Mouse (Mus musculus) lung, postnatal 36 days (tissue): ENCODE results near the gene Tmem135.

Source experiments
- DNase-seq: peaks from one replicate; pipeline ENCODE4 v3.0.0; 2022; ENCODE audit warnings: mixed read lengths

The Tmem135 gene

DNA sequence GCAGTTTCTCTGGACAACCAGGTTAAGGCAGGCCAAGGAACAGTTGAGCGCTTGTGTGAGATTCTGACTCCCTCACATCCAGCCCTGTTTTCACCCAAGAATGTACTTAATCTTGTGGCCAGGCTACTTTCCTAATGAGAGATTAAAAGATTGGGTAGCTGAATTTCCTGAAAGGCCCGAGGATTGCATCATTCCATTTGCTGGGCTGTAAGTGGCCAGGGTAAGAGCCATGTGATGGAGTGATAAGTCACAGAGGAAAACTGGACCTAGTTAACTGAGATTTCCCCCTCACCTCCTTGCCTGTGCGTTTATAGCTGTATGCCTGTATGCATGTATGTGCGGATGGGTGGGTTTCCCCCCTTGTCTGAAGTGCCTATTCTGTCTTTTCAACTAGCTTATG lies 12.0 kb upstream of the Tmem135 start:
- peak; percentile 70 for DNase-seq

DNA sequence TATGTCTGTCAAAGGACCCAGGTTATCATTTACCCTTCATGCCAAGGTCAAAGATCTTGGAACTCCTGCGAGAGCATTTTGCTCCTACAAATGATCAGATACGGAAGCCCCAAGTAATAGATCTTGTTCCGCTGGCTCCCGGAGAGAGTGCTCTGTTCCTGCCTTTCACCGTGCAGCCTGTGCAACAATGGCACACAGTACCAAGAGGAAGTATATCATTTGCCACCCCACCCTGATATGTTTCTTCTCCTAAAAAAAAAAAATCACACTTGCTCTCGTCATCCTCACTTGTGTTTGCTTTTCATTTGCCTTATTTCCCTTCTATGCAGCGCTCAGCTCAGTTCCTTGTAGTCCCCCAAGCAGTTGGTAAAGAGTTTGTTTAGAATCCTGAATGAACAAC lies 8.1 kb upstream of the Tmem135 start:
- DNase-seq = no peak

DNA sequence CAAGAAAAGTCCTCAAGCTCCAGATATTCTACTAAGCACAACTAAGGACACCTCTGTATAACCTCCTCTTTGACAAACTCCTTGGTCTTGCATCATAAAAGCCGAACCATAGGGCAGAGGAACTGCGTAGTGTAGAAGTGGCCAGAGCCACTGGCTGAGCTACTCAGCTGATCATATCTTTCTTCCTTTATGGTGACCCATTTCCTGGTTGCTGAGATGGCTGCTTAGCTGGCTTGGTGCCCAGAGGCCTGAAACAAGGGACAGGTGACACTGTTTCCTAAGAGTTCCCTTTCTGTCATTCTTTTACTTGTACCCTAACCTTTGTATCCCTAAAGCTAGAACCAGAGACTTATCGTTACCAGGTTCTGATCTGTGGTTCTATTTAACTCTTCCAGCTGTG lies 7.3 kb upstream of the Tmem135 start:
- DNase-seq = peak; percentile 64

GRCm38 (mm10) chr7:89410294-89410693 lies 6.3 kb upstream of the Tmem135 start:
- DNase-seq = no peak

- DNase-seq = no peak
Measured at GRCm38 (mm10) chr7:89407006-89407940, 3.3 kb upstream of the Tmem135 start.

DNA sequence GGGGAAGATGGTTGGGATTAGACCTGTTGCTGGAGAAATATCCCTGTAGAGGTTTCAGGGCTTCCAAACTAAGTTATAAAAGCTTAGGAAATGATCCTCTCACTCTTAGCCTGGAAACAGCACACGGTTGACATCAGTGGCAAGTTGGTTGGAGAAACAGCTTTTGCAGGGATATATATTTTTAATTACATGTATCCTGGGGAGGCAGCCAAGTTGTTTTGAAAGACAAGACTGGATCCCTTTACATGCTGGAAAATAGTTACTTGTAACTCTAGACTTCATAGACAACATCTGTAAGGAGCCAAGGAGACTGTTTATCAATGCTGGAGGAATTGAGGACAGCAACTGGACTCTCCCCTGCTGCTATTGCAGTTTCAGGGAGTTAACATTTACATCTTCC lies 2.0 kb upstream of the Tmem135 start:
- DNase-seq = no peak

GRCm38 (mm10) chr7:89404734-89405440 lies 865 bp upstream of the Tmem135 start:
- DNase-seq = peak; percentile 70

GRCm38 (mm10) chr7:89403053-89403972 lies 709 bp downstream of the Tmem135 start:
- DNase-seq = peak; percentile 91

DNA sequence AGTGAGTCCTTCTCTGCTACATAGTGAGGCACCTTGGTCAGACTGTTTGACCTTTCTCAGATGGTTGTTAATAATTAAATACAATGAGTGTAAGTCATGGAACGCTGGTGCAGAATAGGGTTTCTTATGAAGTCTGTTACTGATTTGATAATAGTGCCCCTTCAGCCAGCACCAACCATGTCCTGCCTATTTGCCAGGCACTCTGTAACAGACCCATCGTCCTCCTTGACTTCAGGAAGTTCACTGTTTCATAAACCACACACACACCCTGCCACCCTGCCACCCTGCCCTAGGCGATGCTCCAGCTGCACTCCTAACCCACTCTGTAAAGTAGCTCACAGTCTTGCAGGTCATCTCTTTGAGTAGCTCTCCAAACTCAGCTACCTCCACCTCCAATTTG lies 2.1 kb downstream of the Tmem135 start:
- DNase-seq = no peak

DNA sequence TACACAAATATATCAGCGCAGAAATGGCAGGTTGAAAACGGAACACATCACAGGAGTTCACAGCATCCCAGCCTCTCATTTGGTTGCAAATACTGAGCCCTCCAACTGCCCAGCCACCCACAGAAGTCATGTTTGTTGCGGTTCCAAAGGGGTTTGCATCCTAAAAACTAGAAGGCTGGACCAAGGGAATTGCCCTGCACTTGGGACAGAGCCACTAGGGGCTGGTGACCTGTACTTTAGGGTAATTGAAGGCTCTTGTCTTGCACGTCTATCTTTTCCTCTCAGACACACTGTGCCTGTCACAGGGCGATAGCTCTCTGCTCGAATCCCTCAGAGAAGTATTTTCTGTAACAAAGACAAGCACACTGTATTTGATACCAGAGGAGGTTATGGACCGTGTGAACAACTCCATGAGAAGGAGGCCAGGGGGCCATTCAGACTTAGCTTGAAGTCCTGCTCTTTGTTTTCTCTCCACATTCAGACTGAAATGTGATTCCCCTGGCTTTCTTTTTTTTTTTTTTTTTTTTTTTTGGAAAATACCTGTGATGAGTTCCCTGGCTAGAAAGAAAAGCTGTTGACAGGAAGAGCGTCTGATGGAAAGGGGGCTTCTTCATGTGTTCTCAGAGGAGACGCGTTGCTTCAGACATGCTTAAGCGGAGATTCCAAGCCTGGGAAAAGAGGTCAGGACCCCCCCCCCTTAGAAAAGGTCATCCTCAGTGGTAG lies 2.7 kb downstream of the Tmem135 start:
- DNase-seq = no peak

- DNase-seq = no peak
Measured at GRCm38 (mm10) chr7:89400721-89401120, 3.3 kb downstream of the Tmem135 start.

- no peak for DNase-seq
Measured at GRCm38 (mm10) chr7:89397837-89398534, 6.0 kb downstream of the Tmem135 start.

- DNase-seq = no peak
Measured at GRCm38 (mm10) chr7:89396386-89396785, 7.6 kb downstream of the Tmem135 start.

- no peak for DNase-seq
Measured at GRCm38 (mm10) chr7:89395399-89395798, 8.6 kb downstream of the Tmem135 start.

DNA sequence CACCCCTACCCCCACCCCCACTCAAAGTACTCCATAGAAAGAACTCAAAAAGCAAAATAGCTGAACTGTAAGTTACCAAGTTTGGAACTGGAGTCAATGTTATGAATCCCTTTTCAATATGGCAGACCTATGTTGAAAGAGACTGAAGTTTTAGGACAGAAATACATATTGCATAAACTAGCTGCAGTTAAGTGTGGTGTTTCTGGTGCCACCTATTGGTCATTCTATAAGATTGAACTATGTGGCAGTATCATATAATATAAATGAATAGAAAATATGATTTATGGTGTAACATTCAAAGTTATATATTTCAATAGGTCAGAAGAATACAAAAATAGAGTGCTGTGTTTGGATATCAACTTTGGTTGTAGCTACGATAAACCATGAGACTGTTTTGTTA lies 11.2 kb downstream of the Tmem135 start:
- DNase-seq = no peak

- DNase-seq = no peak
Measured at GRCm38 (mm10) chr7:89392388-89392787, 11.6 kb downstream of the Tmem135 start.

GRCm38 (mm10) chr7:89391831-89392230 lies 12.2 kb downstream of the Tmem135 start:
- DNase-seq = no peak

DNA sequence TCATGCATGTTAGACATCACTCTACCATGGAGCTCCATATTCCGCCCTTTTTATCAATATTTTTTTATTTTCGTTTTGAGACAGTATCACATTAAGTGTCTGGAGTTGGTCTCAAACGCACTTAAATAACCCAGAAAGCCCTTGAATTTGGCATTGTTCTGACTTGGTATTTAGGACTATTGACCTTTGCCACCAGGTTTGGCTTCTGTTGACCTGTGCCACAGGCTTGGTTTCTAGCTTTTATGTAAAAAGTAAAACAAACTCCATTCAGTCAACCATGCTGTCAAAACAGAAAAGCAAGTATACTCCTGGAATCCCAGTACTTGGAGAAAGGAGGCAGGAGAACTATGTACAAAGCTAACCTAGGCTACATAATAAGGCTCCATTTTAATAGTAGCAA lies 12.7 kb downstream of the Tmem135 start:
- DNase-seq = no peak

- no peak for DNase-seq
Measured at GRCm38 (mm10) chr7:89390660-89391059, 13.4 kb downstream of the Tmem135 start.

DNA sequence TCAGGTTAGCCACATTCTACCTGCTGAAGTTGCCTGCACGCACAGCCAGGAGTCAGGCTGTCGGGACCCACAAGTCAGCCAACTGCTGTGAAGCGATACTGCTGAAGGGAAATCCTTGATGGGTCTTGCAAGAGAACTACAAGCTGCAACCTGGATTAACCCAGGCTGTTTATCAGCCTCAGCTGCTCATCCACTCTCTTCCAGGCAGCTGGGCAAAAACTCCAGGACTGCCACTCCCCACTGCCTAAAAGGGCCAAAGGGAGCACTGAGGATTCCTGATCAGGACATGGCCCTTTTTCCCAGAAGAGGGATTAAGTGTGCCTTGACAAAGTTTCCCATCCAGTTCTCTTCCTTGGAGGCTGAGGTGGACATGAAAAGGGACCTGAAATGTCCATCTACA lies 15.0 kb downstream of the Tmem135 start:
- no peak for DNase-seq

GRCm38 (mm10) chr7:89382892-89383291 lies 21.1 kb downstream of the Tmem135 start:
- no peak for DNase-seq
